Mouse (Mus musculus) brain, embryonic 14.5 days (tissue): ENCODE measurements around the gene Abcg4.

Experiments
- CTCF ChIP-seq: fragments of 200-500 bp; IDR thresholded peaks from 2 replicates; pipeline ENCODE4 v1.5.1; 2012; ENCODE audit warnings: inconsistent platforms, mild to moderate bottlenecking, moderate library complexity, borderline replicate concordance; ENCODE audit not compliant: insufficient read depth, insufficient read length; ENCODE audit errors: extremely low read depth
- POLR2A ChIP-seq: fragments of 200-500 bp; IDR thresholded peaks from 2 replicates; pipeline ENCODE4 v1.6.1; 2012; ENCODE audit warnings: mild to moderate bottlenecking, inconsistent platforms, borderline replicate concordance; ENCODE audit not compliant: poor library complexity, insufficient read depth, insufficient read length, severe bottlenecking; ENCODE audit errors: extremely low read depth

GRCm38 (mm10) chr9:44251314-44251713, 37.1 kb downstream of the Abcg4 start, which contains the start of gene Pdzd3:
- TF ChIP-seq CTCF, result no peak
- no peak for TF ChIP-seq POLR2A
